Mouse (Mus musculus): ENCODE results near the gene Dok5. TPM values are rescaled to one million over a fixed set of nuclear protein-coding genes. Genes with fewer than 3 reads are reported as not detected.

Gene Dok5
- total RNA-seq (2021), result 10 to 100 TPM; 33.9 to 35.1 TPM
- long read RNA-seq, experiment 1, transcript Dok5-201 (8 exons, 1,768 nt), result major isoform, 55 of 62 reads
- long read RNA-seq, experiment 1, partial matches to known transcripts, result 3 of 62 reads
- long read RNA-seq, experiment 1, other reads (novel, unspliced or antisense), result 4 of 62 reads
- long read RNA-seq, experiment 2, transcript Dok5-201 (8 exons, 1,768 nt), result major isoform, 45 of 48 reads
- long read RNA-seq, experiment 2, partial matches to known transcripts, result 1 of 48 reads
- long read RNA-seq, experiment 2, other reads (novel, unspliced or antisense), result 2 of 48 reads

DNA sequence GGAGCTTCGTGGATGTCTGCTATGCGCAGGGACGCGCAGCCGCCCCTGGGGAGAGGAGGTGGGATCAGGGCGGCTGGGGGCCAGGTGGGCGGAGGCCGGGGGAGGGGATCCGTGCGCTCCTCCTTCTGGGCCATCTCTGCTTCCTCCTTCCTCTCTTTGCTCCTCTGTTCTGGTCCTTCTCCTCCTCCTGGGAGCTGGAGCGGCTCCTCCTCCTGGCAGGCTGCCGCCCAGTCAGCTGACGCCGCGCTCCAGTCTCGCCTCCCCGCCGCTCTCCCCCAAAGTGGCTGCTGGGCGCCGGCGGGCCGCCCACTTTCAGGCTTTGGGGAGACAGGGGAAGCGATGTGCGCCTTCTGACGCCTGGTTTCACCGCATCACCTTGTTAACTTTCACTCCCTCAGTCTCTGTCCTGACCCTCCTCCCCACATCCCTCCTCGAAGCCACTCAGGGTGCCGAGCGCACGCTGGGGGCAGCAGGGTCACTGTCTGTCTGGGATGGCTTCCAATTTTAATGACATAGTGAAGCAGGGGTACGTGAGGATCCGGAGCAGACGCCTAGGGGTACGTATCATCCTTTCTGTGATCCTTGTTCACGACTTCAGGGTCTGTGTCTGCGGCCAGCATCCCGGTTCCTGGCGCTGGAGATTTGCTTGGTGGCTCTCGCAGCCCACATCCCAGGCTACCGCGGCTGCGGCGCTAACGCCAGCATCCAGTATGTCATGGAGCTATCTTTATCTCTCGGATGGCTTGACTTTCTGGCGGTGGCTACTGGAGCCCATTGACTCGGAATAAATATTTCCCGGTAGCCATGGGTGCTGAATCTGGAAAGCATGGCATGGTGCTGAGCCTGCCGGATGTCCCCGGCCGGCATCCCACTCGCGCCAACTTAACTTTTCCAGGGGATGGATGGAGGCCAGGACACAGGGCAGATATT, at the start of gene Dok5:
Gene Dok5 (plus strand): TSS at position 176 of the 930 bp plus-strand sequence.
- DNase-seq (ENCODE audit: low spot score in 2 of 2), result peak; percentile 88 to 93

GRCm38 (mm10) chr2:170683385-170683784, 48.2 kb upstream of the Dok5 start:
- no peak for DNase-seq (ENCODE audit: low spot score in 2 of 2)

DNA sequence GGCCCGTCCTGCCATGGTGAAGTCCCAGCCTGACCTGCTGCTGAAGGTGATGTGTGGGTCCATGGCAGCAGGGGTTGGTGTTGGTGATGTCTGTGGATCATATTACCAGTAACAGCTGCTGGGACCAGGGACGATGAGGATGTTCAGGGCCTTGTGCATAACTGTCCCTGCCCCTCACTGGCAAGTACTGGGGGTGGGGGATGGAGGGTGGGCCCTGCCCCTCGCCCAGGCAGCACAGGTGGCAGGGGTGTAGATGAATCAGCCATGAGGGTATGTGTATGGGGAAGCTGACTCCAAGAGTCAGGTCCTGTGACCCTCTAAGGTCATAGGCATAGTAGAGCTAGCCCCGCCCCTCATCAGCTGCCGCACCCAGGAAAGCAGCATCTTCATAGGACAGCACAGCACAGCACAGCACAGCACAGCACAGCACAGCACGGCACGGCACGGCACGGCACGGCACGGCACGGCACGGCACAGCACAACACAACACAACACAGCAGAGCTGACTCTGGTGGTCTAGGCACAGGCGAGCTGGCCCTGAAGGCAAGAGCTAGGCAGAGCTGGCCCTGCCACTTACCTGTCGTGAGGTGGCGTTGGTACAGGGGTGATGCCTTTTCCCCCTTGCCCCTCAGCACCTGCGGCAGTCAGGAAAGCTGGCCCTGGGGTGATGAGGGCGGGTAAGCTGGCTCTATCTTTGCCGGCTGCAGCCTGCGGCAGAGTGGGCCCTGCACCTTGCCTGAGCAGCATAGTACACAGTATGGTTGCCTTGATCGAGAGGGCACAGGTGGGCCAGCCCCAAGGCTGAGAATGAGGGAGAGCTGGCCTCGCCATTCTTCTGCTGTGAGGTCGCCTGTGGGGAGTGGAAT, 36.3 kb upstream of the Dok5 start:
- no peak for DNase-seq (ENCODE audit: low spot score in 2 of 2)

DNA sequence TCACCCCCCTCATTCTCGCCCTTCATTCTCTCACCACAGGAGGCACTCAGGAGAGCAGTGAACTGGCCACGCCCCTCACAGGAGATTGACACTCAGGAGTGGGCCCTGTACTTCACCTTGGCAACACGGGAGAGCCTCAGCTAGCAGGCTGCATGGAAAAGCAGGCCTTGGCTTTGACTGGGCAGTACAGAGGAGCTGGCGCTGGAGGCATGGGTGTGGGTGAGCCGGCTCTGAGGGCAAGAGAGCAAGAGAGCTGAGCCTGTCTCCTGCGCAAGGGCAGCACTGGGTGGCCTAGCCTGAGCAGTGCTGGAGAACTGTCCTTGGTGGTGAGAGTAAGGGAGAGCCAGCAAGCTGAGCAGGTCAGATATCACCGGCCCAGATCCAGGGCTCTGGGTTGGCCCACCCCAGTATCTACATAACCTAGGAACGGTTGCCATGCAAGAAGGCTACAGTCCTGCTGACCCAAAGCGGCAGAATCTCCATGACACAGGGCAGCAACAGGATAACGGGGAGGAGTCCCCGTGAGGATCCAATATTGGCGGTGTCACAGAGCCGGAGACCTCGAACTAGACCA, 35.6 kb upstream of the Dok5 start:
- no peak for DNase-seq (ENCODE audit: low spot score in 2 of 2)

- no peak for DNase-seq (ENCODE audit: low spot score in 2 of 2)
These were observed 31.1 kb upstream of the Dok5 start for GRCm38 (mm10) chr2:170700471-170700870.

GRCm38 (mm10) chr2:170706488-170706887, 25.1 kb upstream of the Dok5 start:
- DNase-seq (ENCODE audit: low spot score in 2 of 2), result no peak

- no peak for DNase-seq (ENCODE audit: low spot score in 2 of 2)
These were observed 23.9 kb upstream of the Dok5 start for GRCm38 (mm10) chr2:170707672-170708071.

GRCm38 (mm10) chr2:170708901-170709300, 22.7 kb upstream of the Dok5 start:
- DNase-seq (ENCODE audit: low spot score in 2 of 2), result no peak

GRCm38 (mm10) chr2:170712658-170713285, 18.8 kb upstream of the Dok5 start:
- DNase-seq (ENCODE audit: low spot score in 2 of 2), result no peak

GRCm38 (mm10) chr2:170720386-170720785, 11.2 kb upstream of the Dok5 start:
- no peak for DNase-seq (ENCODE audit: low spot score in 2 of 2)

DNA sequence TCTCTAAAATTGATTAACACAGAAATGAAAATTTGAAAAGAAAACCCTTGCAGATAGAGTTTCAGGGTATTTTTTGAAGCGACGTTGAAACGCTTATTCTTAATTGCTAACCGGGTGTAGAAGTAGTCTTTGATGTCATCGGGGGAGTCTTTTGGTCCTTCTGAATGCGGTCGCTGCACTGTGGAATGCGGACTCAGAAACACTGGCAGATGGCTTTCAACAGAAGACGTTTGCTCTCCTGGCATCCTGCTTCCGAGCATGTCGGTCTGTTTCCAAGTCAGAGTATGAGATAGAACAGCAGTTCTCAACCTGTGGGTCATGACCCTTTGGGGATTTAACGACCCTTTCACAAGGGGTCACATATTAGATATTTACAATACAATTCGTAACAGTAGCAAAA, 7.5 kb upstream of the Dok5 start:
- no peak for DNase-seq (ENCODE audit: low spot score in 2 of 2)

GRCm38 (mm10) chr2:170724716-170725115, 6.9 kb upstream of the Dok5 start:
- no peak for DNase-seq (ENCODE audit: low spot score in 2 of 2)

GRCm38 (mm10) chr2:170725796-170726195, 5.8 kb upstream of the Dok5 start:
- DNase-seq (ENCODE audit: low spot score in 2 of 2), result no peak

DNA sequence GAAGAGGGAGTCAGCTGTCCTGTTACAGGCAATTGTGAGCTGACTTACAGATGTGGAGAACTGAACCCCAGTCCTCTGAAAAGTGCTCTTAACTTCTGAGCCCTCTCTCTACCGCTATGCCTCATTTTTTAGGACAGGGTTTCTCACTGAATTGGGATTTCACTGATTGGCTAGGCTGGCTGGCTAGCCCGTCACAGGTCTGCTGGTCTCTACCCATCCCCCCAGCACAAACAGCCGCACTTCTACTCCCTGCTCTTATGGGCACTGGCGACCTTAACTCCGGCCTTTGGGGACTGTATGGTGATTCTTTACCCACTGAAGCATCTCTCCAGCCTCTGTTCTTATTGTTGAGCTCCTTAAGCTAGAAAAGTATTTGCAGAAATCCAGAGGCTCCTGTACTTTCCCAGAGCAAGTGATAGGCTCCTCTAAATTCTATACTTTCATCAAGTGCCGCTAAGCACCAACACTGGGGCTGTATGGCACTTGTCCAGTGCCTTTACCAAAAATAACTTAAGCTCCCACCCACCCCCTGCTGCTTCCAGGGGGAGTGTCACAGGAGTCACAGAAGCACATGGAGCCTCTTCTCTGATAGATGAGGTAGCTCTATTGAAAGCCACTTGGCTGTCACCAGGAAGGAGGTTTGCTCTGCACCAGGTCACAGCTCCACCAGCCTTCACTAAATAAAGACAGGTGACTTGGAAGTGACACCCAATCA, 4.5 kb upstream of the Dok5 start:
- no peak for DNase-seq (ENCODE audit: low spot score in 2 of 2)

DNA sequence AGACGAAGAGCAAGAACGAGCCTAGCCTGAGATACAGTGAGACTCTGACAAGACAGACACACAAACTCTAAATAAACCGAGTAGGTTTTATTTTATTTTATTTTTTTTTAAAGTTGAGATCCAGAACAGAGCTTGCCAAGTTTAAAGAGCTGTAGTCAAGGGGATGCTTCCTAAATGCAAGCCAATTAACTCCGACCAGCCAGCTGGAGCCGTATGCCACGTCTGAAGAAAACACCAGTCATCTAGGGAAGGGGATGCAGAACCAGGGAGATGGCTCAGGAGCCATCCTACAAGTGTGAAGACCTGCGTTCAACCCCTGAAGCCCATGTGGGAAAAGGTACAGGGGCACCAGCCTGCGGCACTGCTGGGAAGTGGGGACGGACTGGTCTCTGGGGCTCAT, 2.7 kb upstream of the Dok5 start:
- DNase-seq (ENCODE audit: low spot score in 2 of 2), result no peak

DNA sequence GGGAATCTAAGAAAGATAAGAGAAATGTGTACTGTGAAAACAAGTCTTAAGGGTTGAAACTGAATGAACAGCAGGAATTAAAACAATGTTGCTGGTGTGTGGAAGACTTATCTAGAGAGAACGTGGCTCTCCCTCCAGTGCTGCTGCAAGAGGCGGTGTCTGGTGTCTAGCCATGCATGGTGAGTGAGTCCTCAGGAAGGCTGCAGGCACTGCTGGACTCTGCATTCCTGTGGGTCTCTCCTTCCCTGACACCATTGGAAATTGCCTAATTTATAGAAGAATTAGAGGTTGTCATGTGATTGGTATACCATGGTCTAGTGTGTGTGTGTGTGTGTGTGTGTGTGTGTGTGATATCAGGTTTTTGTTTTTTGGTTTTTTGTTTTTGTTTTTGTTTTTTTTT, 1.9 kb upstream of the Dok5 start:
- DNase-seq (ENCODE audit: low spot score in 2 of 2), result no peak

- DNase-seq (ENCODE audit: low spot score in 2 of 2), result no peak
These were observed 1.5 kb upstream of the Dok5 start for GRCm38 (mm10) chr2:170730136-170730535.

- DNase-seq (ENCODE audit: low spot score in 2 of 2), result no peak
These were observed 826 bp upstream of the Dok5 start for GRCm38 (mm10) chr2:170730781-170731180.

- DNase-seq (ENCODE audit: low spot score in 2 of 2), result no peak
These were observed 402 bp upstream of the Dok5 start for GRCm38 (mm10) chr2:170731205-170731604.

GRCm38 (mm10) chr2:170733671-170734070, 2.1 kb downstream of the Dok5 start:
- DNase-seq (ENCODE audit: low spot score in 2 of 2), result no peak
